Mouse (Mus musculus) small intestine, adult 2 months (tissue): ENCODE results near the gene Tbata. TPM values are rescaled to one million over a fixed set of nuclear protein-coding genes. Genes with fewer than 3 reads are reported as not detected.

Experiments
- H3K27ac ChIP-seq: fragments of 200-500 bp; 2 replicates; pipeline ENCODE4 v1.5.1; 2012; ENCODE audit warnings: low read depth, low read length, control low read depth, inconsistent platforms; ENCODE audit not compliant: insufficient read depth
- H3K27me3 ChIP-seq: fragments of 200-500 bp; 2 replicates; pipeline ENCODE4 v1.6.1; 2012; ENCODE audit warnings: mild to moderate bottlenecking, moderate library complexity, low read length, inconsistent platforms; ENCODE audit not compliant: control insufficient read depth, insufficient read depth
- H3K36me3 ChIP-seq: fragments of 200-500 bp; 2 replicates; pipeline ENCODE4 v1.6.1; 2012; ENCODE audit warnings: mild to moderate bottlenecking, low read length, control low read depth, inconsistent platforms; ENCODE audit not compliant: control insufficient read depth, insufficient read depth
- H3K4me1 ChIP-seq: fragments of 200-500 bp; 2 replicates; pipeline ENCODE4 v1.6.1; 2012; ENCODE audit warnings: low read length, inconsistent platforms, mixed read lengths; ENCODE audit not compliant: control insufficient read depth, insufficient read depth, insufficient read length
- H3K4me3 ChIP-seq: fragments of 200-500 bp; 2 replicates; pipeline ENCODE4 v1.5.1; 2012; ENCODE audit warnings: low read depth, mild to moderate bottlenecking, control low read depth, inconsistent platforms, low read length, moderate library complexity
- CTCF ChIP-seq: fragments of 200-500 bp; IDR thresholded peaks from 2 replicates; pipeline ENCODE4 v1.5.1; 2012; ENCODE audit warnings: low read depth, mild to moderate bottlenecking, control low read depth, inconsistent platforms, low read length, moderate library complexity, mixed read lengths; ENCODE audit not compliant: insufficient replicate concordance, insufficient read length; ENCODE audit errors: extremely low read depth
- POLR2A ChIP-seq: fragments of 200-500 bp; IDR thresholded peaks from 2 replicates; pipeline ENCODE4 v1.6.1; 2012; ENCODE audit warnings: low read depth, mild to moderate bottlenecking, control low read depth, inconsistent platforms, low read length, moderate library complexity
- WGBS: fragments of 180-500 bp; shearing (Covaris S2); methylation state at CpG from one replicate; pipeline ENCODE4 v1.1.7; 2018; 5-methylcytosine and 5-hydroxymethylcytosine counted together
- polyA plus RNA-seq: library from polyadenylated mRNA; depleted of rRNA; stranded (reverse); fragments of >200 nt; gene quantifications from 2 replicates; pipeline ENCODE4 v1.2.3, GENCODE M21; 2012

Gene Tbata
- polyA plus RNA-seq, 1 experiment, result not detected

GRCm38 (mm10) chr10:61211743-61212142 is 40.0 kb downstream of the Tbata start:
- no peak overlapping the region for H3K4me3 ChIP-seq
- TF ChIP-seq CTCF, result peak; percentile 86
- no peak for TF ChIP-seq POLR2A
- no peaks in the 10 kb centered on the region for H3K4me1 ChIP-seq
- H3K27ac ChIP-seq, result no peak overlapping the region
- 0 out of 2 replicates have a peak, but pooled peaks cover 4% of the 10 kb centered on the region for H3K27me3 ChIP-seq
- H3K36me3 ChIP-seq, result no peaks in the 10 kb centered on the region
- WGBS, result 10% methylated on average over 13 of the region's 13 CpGs

GRCm38 (mm10) chr10:61212817-61213216 is 41.1 kb downstream of the Tbata start:
- H3K27ac ChIP-seq, result no peak overlapping the region
- no peaks in the 10 kb centered on the region for H3K4me1 ChIP-seq
- H3K4me3 ChIP-seq, result no peak overlapping the region
- no peak for TF ChIP-seq POLR2A
- H3K36me3 ChIP-seq, result no peaks in the 10 kb centered on the region
- WGBS, result 16% methylated on average over 11 of the region's 11 CpGs
- 0 out of 2 replicates have a peak, but pooled peaks cover 4% of the 10 kb centered on the region for H3K27me3 ChIP-seq

DNA sequence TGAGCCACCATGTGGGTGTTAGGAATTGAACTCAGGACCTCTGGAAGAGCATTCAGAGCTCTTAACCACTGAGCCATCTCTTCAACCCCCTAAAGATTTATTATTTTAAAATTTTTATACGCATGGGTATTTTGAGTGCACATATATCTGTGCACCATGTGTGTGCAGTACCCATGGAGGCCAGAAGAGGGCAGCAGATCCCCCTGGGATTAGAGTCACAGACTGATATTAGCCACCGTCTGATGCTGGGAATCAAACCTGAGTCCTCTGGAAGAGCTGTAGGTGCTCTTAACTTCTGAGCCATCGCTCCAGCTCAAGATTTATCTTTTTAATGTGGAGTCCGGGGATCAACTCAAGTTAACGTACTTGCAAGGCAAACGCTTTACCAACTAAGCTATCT is 43.9 kb downstream of the Tbata start:
- TF ChIP-seq CTCF (peak; percentile 39; the same call in 1 of the 2 replicates), POLR2A (no peak)
- no peaks in the 10 kb centered on the region for H3K36me3 ChIP-seq
- H3K4me1 ChIP-seq, result no peaks in the 10 kb centered on the region
- H3K27me3 ChIP-seq, result 0 out of 2 replicates have a peak, but pooled peaks cover 4% of the 10 kb centered on the region
- 97% methylated on average over 6 of the region's 6 CpGs for WGBS
- no peak overlapping the region for H3K4me3 ChIP-seq
- no peak overlapping the region for H3K27ac ChIP-seq

DNA sequence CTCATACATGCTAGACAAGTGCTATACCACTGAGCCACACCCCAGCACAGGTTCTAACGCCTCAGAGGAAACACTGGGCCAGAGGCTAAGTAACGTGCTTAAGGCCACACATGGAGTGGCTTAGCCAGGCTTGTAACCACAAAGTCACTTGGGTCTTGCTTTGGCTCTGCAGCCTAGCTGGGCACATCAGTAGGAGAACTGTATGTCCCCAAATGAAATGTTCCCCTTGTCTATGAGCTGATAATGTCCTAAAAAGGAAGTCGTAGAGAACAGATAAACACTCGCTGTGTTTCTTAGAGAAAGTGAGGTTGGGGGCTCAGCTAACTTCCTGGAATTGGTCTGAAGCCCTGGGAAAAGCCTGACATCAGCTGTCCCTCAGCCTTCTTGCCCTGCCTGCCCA is 44.4 kb downstream of the Tbata start:
- H3K27ac ChIP-seq, result no peak overlapping the region
- H3K4me1 ChIP-seq, result no peaks in the 10 kb centered on the region
- H3K4me3 ChIP-seq, result no peak overlapping the region
- TF ChIP-seq CTCF, result no peak
- no peak for TF ChIP-seq POLR2A
- H3K36me3 ChIP-seq, result no peaks in the 10 kb centered on the region
- H3K27me3 ChIP-seq, result 0 out of 2 replicates have a peak, but pooled peaks cover 4% of the 10 kb centered on the region
- 70% methylated on average over 4 of the region's 4 CpGs for WGBS

GRCm38 (mm10) chr10:61219318-61219717 is 47.6 kb downstream of the Tbata start:
- no peaks in the 10 kb centered on the region for H3K36me3 ChIP-seq
- no peak overlapping the region for H3K4me3 ChIP-seq
- TF ChIP-seq CTCF (no peak), POLR2A (no peak)
- 90% methylated on average over 4 of the region's 4 CpGs for WGBS
- H3K27ac ChIP-seq, result no peak overlapping the region
- no peaks in the 10 kb centered on the region for H3K4me1 ChIP-seq
- no peaks in the 10 kb centered on the region for H3K27me3 ChIP-seq

DNA sequence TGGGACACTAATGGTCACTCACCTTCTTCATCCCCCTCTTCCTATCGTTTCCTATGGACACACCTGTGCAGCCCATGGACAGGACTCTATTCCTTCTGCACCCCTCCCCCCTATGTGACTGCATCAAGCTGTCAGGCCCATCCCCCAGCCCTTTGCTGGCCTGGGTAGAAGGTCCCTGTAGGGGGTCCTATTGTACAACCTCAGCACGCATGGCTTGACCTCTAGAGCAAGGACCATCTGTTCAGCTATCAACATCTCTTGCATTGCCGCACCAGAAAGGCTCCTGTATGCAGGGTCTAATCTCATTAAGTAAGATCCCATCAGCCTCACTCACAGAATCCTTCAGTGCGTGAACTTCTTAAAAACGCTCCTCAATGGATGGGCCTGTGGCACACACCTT is 53.9 kb downstream of the Tbata start:
- no peak overlapping the region for H3K27ac ChIP-seq
- TF ChIP-seq CTCF, result no peak
- no peak for TF ChIP-seq POLR2A
- no peaks in the 10 kb centered on the region for H3K36me3 ChIP-seq
- WGBS, result 86% methylated on average over 5 of the region's 5 CpGs
- no peak overlapping the region for H3K4me3 ChIP-seq
- H3K27me3 ChIP-seq, result no peaks in the 10 kb centered on the region
- no peaks in the 10 kb centered on the region for H3K4me1 ChIP-seq

GRCm38 (mm10) chr10:61226784-61227396 is 55.1 kb downstream of the Tbata start:
- no peaks in the 10 kb centered on the region for H3K4me1 ChIP-seq
- TF ChIP-seq CTCF, result no peak
- TF ChIP-seq POLR2A, result no peak
- 41% methylated on average over 4 of the region's 4 CpGs for WGBS
- H3K36me3 ChIP-seq, result no peaks in the 10 kb centered on the region
- no peaks in the 10 kb centered on the region for H3K27me3 ChIP-seq
- no peak overlapping the region for H3K27ac ChIP-seq
- no peak overlapping the region for H3K4me3 ChIP-seq
